Mouse (Mus musculus) lung, postnatal 0 days (tissue): Measurements from ENCODE around the gene Acsm1.

Experiments used
- CTCF ChIP-seq: IDR thresholded peaks from 2 replicates; pipeline ENCODE4 v1.5.1; 2016; ENCODE audit warnings: antibody characterized with exemption, mild to moderate bottlenecking
- EP300 ChIP-seq: IDR thresholded peaks from 2 replicates; pipeline ENCODE4 v1.6.1; 2016; ENCODE audit warnings: antibody characterized with exemption, mild to moderate bottlenecking, control low read depth

GRCm38 (mm10) chr7:119596536-119596935 lies 10.3 kb upstream of the Acsm1 start:
- TF ChIP-seq CTCF (no peak), EP300 (no peak)
